Mouse (Mus musculus): ENCODE measurements at regions not wholly inside any gene's neighbourhood (a gene's known extent, or its start where the extent isn't known, plus 50 kb on each side); places are given as distances from the start of the nearest gene placed in this dataset.

DNA sequence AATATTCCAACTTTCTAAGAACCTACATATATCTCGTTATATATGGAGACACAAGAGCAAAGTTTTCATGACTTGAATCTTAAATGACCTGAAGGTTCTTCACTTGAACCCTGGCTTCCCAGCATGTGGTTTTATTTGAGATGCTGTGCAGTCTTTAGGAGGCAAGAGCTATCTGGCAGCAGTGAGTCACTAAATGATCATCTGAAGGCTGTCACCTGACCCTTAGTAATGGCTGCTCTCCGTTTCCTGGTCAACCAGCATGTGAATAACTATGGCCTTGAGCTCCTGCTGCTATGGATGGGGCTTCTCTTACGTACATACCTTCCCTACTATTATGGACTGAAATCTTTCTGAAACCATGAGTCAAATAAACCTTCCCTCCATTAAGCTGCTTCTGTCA, 149.8 kb upstream of the Zpld1 start:
- TF ChIP-seq CTCF (IDR thresholded peaks at IDR 0.05; ENCODE audit: low read depth): no peak
- TF ChIP-seq EP300 (IDR thresholded peaks at IDR 0.05; ENCODE audit: low read depth): no peak
